Mouse (Mus musculus): Measurements from ENCODE around the gene Ppp1r9a.

- no peak for TF ChIP-seq CTCF (IDR thresholded peaks at IDR 0.05; ENCODE audit: control insufficient read depth, insufficient read depth, low read length)
- TF ChIP-seq POLR2A (IDR thresholded peaks at IDR 0.05; ENCODE audit: borderline replicate concordance, control insufficient read depth, low read depth, low read length), result no peak
Observed at GRCm38 (mm10) chr6:4994161-4994919, 91.6 kb downstream of the Ppp1r9a start.
